Mouse (Mus musculus) megakaryocyte, embryonic 14.5 days (primary cell): ENCODE data around the gene Tubb2a. TPM values are rescaled to one million over a fixed set of nuclear protein-coding genes. Genes with fewer than 3 reads are reported as not detected.

ENCODE experiments used
- H3K27me3 ChIP-seq: replicated peaks from 2 replicates; pipeline ENCODE3; 2012; ENCODE audit warnings: inconsistent platforms
- H3K36me3 ChIP-seq: replicated peaks from 2 replicates; pipeline ENCODE3; 2012; ENCODE audit warnings: low read length, inconsistent platforms, mixed read lengths
- H3K4me1 ChIP-seq: 2 replicates; pipeline ENCODE4 v1.6.1; 2012; ENCODE audit warnings: inconsistent platforms
- H3K4me3 ChIP-seq: replicated peaks from 2 replicates; pipeline ENCODE3; 2012; ENCODE audit warnings: moderate library complexity, mild to moderate bottlenecking, inconsistent platforms
- H3K9me3 ChIP-seq: 2 replicates; pipeline ENCODE4 v1.6.1; 2012; ENCODE audit warnings: inconsistent platforms
- FLI1 ChIP-seq: IDR thresholded peaks from 2 replicates; pipeline ENCODE4 v1.6.1; 2012; ENCODE audit warnings: low read length, inconsistent platforms, mixed read lengths
- GATA1 ChIP-seq: IDR thresholded peaks from 3 replicates; pipeline ENCODE4 v1.6.1; 2012; ENCODE audit warnings: mixed read lengths, low read length, inconsistent platforms, borderline replicate concordance
- polyA plus RNA-seq: library from polyadenylated mRNA; stranded (reverse); fragments of >175 nt; gene quantifications from 2 replicates; pipeline ENCODE4 v1.2.3, GENCODE M21; 2012; ENCODE audit warnings: low replicate concordance; ENCODE audit not compliant: insufficient read depth

Gene Tubb2a
- 95.9 and 122 TPM in 2 replicates for polyA plus RNA-seq

DNA sequence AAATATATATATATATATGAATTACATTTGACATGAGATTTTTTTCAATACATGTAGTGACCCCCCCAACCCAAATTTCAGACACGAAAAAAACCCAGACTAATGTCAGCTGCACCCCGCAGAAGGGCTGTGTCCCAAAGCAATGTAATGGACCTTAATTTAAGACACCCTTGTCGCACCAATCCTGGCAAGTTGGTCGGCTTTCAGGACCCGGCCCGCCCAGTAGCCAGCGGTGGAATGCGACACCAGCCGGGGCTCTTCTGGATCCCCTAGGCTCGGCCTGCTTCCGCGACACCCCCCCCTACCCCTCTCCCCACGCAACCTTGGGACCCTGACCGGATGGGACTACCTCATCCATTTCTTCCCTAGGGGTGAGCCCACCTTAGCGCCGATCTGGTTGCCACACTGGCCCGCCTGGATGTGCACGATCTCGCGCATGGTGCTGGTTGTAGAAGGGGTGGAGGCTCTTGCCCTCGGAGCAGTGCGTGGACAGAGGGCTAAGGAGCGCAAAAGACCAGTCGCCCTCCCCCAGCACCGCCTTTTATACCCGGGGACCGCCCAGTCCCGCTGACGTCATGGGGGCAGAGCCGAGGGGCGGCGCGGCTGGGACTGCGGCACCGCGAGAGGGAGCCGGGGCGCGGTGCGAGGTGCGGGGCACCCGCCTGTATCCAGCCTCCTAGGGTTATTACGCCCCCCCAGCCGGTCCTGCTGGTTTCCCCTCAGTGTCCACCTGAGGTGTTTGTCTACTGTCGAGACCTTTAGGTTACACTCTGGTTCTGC is at the start of gene Tubb2a:
TSS of gene Tubb2a (minus strand) at position 516 of the 780 bp plus-strand sequence.
- Histone ChIP-seq H3K9me3 (no peaks in the 10 kb centered on the region), H3K4me1 (peaks cover 43% of the 10 kb centered on the region), H3K36me3 (peaks cover 32% of the 10 kb centered on the region), H3K4me3 (peak within 1 kb of the TSS; percentile 93), H3K27me3 (no peaks in the 10 kb centered on the region)
- no peak for TF ChIP-seq FLI1
- TF ChIP-seq GATA1 = no peak

DNA sequence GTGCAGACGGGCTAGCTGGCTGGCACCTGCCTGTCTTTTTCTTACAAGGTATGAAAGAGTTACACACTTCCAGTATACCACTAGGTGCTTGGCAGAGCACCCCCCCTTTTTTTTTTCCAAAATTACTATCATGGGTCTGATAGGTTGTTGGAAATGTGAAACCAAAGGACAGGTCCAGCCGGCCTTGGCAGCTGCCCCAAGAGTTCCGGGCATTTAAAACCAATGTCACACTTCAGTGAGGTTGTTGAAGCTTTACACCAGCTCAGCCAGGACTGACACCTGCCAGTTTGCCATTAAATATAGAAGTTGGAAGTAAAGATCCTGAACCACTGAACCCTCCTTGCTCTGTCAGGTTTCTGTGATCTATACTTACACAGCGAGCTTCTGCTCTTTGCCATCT is 47.9 kb upstream of the Tubb2a start:
- Histone ChIP-seq H3K27me3 (peaks cover 44% of the 10 kb centered on the region), H3K9me3 (no peaks in the 10 kb centered on the region), H3K4me1 (peaks cover 16% of the 10 kb centered on the region), H3K4me3 (no peak overlapping the region), H3K36me3 (no peaks in the 10 kb centered on the region)
- TF ChIP-seq GATA1 (no peak), FLI1 (no peak)

DNA sequence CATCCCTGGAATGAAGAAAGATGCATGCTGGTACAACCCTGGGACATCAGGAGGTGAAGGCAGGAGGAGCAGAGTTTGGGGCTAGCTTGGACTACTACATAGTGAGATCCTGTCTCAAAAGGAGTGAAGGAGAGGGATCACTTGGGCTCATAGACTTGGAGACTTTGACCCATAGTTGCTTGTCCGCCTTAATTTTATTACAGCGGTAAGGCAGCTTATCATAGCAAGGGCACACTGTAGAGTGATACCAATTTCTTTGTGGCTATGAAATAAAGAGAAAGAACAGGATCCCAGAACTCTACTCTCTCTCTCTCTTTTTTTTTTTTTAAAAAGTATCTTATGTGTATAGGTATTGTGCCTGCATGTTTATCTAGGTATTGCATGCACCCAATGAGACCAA is 42.7 kb upstream of the Tubb2a start:
- Histone ChIP-seq H3K4me1 (peaks cover 37% of the 10 kb centered on the region), H3K27me3 (peaks cover 17% of the 10 kb centered on the region), H3K9me3 (no peaks in the 10 kb centered on the region), H3K4me3 (no peak overlapping the region), H3K36me3 (no peaks in the 10 kb centered on the region)
- TF ChIP-seq GATA1 = no peak
- TF ChIP-seq FLI1 = no peak

GRCm38 (mm10) chr13:34119406-34119805 is 41.6 kb upstream of the Tubb2a start:
- TF ChIP-seq FLI1 (no peak), GATA1 (no peak)
- H3K27me3 ChIP-seq = peaks cover 14% of the 10 kb centered on the region
- no peaks in the 10 kb centered on the region for H3K9me3 ChIP-seq
- peaks cover 48% of the 10 kb centered on the region for H3K4me1 ChIP-seq
- no peaks in the 10 kb centered on the region for H3K36me3 ChIP-seq
- no peak overlapping the region for H3K4me3 ChIP-seq

- no peak overlapping the region for H3K4me3 ChIP-seq
- H3K36me3 ChIP-seq = no peaks in the 10 kb centered on the region
- peaks cover 10% of the 10 kb centered on the region for H3K27me3 ChIP-seq
- H3K9me3 ChIP-seq = no peaks in the 10 kb centered on the region
- peaks cover 54% of the 10 kb centered on the region for H3K4me1 ChIP-seq
- TF ChIP-seq FLI1 (no peak), GATA1 (no peak)
Measured at GRCm38 (mm10) chr13:34118816-34119215, 41.0 kb upstream of the Tubb2a start.

- H3K36me3 ChIP-seq = no peaks in the 10 kb centered on the region
- TF ChIP-seq GATA1 = no peak
- TF ChIP-seq FLI1 = no peak
Measured at GRCm38 (mm10) chr13:34116508-34116907, 38.7 kb upstream of the Tubb2a start.

GRCm38 (mm10) chr13:34114654-34115053 is 36.8 kb upstream of the Tubb2a start:
- Histone ChIP-seq H3K4me1 (peaks cover 52% of the 10 kb centered on the region), H3K9me3 (no peaks in the 10 kb centered on the region), H3K27me3 (peaks cover under 1% of the 10 kb centered on the region), H3K36me3 (no peaks in the 10 kb centered on the region), H3K4me3 (no peak overlapping the region)
- TF ChIP-seq FLI1 = no peak
- no peak for TF ChIP-seq GATA1

More at GRCm38 (mm10) chr13:34116508-34116907, 38.7 kb upstream of the Tubb2a start:
- Histone ChIP-seq H3K9me3 (no peaks in the 10 kb centered on the region), H3K4me3 (peak overlapping the region; percentile 20), H3K27me3 (peaks cover 4% of the 10 kb centered on the region), H3K4me1 (peaks cover 57% of the 10 kb centered on the region)

DNA sequence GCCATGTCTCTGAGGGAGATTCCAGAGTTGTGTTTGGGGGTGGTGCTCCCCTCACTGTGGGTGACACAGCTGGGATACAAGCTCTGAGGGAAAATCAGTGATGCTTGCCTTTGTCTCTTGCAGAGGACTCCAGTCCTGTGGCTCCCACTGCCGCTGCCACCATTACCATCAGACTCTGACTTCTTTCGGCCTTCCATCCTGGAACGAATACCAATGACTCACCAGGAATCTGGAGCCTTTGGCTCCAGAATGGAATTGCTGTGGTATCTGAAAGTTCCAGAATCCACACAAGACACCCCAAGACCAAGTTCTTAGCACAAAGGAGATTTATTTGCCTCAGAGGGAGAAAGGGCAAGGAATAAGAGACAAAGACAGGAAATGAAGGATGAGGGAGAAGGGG is 35.3 kb upstream of the Tubb2a start:
- Histone ChIP-seq H3K36me3 (no peaks in the 10 kb centered on the region), H3K27me3 (peaks cover 2% of the 10 kb centered on the region), H3K4me1 (peaks cover 44% of the 10 kb centered on the region), H3K4me3 (no peak overlapping the region), H3K9me3 (no peaks in the 10 kb centered on the region)
- TF ChIP-seq GATA1 (no peak), FLI1 (no peak)

- Histone ChIP-seq H3K4me3 (no peak overlapping the region), H3K9me3 (no peaks in the 10 kb centered on the region), H3K27me3 (peaks cover 2% of the 10 kb centered on the region), H3K36me3 (no peaks in the 10 kb centered on the region), H3K4me1 (peaks cover 40% of the 10 kb centered on the region)
- TF ChIP-seq GATA1 (no peak), FLI1 (no peak)
Measured at GRCm38 (mm10) chr13:34112369-34113081, 34.7 kb upstream of the Tubb2a start.

DNA sequence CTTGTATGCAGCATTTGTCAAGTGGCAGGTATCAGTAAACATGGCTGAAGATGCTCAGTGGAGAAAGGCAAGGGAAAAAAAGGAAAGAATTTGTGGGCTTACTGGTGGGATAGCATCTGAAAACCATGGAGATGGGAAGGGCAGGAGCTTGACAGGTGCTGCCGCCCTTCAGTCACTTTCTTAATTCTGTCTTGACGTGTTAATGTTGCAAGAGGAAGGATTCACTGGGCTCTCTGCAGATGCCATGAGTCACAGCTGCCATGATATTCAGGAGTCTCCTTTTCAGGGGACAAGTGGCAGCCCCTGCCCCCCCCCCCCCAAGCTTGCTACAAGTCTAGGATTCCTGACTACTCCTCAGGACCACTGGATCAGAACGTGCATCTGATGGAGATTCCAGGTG is 34.1 kb upstream of the Tubb2a start:
- Histone ChIP-seq H3K4me3 (no peak overlapping the region), H3K36me3 (no peaks in the 10 kb centered on the region), H3K27me3 (peaks cover 2% of the 10 kb centered on the region), H3K9me3 (no peaks in the 10 kb centered on the region), H3K4me1 (peaks cover 38% of the 10 kb centered on the region)
- TF ChIP-seq FLI1 (no peak), GATA1 (no peak)
